Mouse (Mus musculus) cerebellum, postnatal 10 days (tissue): ENCODE measurements at regions not wholly inside any gene's neighbourhood (a gene's known extent, or its start where the extent isn't known, plus 50 kb on each side); places are given as distances from the start of the nearest gene placed in this dataset.
A peak's percentile ranks its signal among the peaks of the same experiment; 100 is the strongest.

Source experiments
- DNase-seq, 2 experiments: peaks; one replicate each; pipeline ENCODE4 v3.0.0; 2021; ENCODE audit warnings: mixed read lengths in 2 of 2

DNA sequence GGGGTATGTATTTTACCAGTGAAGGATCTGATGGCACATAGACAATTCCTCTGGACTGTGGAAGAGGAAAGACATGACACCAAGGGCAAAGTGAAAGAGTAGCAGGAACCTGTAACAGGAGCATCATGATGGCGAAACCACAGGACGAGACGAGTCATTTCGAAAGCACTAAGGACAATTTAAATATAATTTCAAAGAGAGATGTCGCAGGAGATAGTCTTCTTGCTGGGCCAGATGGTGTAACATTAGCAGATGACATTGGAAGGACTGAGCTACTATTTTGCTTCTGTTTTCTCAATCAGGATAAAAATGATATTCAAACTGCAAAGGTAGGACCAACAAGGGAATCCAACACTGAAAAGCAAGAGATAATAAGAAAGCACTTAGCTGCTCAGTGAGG is 1009.7 kb upstream of the Adgrl4 start:
- no peak for DNase-seq

DNA sequence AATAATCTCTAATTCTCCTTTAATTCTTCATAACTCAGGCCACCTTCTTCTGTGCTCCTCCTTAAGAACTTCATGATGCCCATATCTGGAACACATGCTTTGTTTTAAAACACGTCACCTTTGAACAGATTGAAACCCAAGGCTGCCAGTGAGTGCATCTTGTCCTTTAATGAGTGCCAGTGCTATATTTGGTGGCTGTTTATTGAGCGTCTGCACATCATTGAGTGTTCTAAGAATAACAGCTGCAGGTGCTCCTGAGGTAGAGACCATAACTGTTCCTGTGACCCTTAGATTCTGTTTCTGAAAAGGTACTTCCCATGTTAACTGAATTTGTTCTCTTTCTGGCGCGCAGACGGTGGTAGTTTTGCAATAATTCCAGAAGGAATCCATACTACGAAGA is 1006.4 kb upstream of the Adgrl4 start:
- no peak for DNase-seq

DNA sequence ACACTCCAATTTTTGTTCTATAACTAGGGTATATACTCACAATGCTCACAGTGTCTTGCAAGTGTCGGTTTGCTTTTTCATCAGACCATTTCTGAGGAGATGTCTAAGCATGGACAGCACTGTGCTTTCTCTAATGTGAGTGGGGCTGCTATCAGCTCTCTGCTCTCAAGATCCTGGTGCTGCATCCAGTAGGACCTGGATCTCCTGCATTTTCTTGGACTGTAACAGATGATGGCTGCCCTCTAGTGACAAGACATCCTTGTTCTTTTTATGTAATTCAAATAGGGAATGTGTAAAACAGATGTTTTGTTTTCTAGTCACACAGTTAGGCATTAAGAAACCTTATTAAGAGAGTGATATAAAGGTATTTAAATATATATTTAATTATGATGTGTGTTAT is 1002.5 kb upstream of the Adgrl4 start:
- DNase-seq = peak; percentile 37 to 53

DNA sequence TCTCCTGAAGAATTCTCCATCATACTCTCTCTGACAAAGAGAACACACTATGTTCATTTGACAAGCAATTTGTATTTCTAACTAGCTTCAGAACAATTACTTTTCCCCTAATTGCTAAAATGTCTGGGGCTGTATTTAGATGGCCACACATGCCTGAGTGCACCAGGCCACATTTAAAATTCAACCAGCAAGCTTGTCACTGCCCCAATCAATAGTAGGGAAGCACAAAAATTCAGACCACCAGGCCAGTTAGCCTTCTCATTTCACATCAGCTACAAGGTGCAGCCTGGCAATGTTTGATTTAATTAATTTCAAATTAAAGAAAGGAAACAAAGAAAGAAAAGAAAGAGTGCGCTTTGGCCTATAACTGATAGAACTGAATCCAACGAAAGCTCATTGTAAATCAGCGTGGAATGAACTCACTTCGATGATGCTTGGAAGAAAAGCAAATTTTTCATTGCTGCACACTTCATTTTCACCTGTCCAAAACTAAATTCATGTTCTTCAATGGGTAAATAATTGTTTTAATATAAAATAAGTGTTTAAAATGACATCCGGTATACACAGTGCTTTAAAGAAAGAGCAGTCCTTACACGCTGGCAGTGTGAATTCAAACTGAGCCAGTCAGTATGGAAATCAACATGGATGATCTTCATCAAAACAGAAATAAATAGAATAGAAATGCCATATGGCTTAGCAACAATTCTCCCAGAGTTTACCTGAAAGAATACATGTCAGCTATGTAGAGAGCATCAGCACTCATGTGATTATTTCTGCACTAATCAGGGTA is 1001.7 kb upstream of the Adgrl4 start:
- DNase-seq = no peak
